Mouse (Mus musculus) cerebellum, postnatal 10 days (tissue): ENCODE measurements at regions not wholly inside any gene's neighbourhood (a gene's known extent, or its start where the extent isn't known, plus 50 kb on each side); places are given as distances from the start of the nearest gene placed in this dataset.
A peak's percentile ranks its signal among the peaks of the same experiment; 100 is the strongest.

ENCODE experiments used
- DNase-seq, 2 experiments: peaks; one replicate each; pipeline ENCODE4 v3.0.0; 2021; ENCODE audit warnings: mixed read lengths in 2 of 2

DNA sequence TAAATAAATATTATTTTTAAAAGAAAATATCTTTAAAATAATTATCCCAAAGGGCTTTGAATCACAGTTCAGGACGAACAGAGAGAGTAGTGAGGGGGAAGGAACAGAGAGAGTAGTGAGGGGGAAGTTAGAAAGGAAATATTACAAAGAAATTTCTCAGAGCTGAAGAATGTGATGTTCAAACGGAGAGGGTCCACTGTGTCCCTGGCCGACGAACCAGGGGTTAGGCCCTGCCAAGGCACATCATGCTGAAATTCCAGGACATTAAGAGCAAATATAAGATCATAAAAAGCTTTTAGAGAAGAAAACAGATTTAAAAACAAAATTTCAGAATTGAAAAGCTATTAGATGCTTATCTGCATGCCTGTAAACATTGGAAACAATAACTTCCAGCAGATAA lies 61.6 kb downstream of the Skor1 start:
- DNase-seq = no peak

DNA sequence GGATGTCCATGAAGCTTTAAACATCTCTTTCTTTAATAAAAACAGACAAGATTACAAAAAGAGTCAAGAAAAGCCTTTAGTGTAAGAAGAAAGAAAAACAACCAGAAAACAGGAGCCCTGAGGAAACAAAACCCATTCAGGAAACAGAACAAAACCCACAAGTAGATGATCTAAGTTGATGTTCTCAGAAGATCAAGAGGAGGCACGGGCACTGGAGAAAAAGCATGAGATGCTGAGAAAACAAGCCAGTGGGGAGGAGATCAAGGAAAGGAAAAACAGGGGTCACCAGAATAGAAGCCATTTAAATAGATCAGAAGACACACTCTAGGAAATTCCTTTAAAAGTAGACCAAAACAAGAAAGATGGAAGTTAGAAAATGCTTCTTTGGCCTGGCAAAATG lies 62.1 kb downstream of the Skor1 start:
- DNase-seq = no peak

DNA sequence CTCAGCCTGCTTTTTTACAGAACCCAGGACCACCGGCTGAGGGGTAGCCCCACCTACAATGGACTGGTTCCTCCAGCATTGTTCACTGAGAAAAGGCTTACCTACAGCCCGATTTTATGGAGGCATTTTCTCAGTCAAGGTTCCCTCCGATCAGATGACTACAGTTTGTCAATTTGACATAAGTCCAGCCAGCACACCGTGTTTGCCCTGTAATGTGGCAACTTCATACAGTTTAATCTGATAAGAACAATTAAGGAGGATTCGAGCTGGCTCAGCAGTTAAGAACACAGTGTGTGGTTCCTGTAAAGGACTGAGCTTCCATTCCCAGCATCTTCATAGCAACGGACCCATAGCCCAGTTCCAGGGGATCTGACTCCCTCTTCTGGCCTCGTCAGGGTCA lies 65.9 kb downstream of the Skor1 start:
- DNase-seq = no peak

DNA sequence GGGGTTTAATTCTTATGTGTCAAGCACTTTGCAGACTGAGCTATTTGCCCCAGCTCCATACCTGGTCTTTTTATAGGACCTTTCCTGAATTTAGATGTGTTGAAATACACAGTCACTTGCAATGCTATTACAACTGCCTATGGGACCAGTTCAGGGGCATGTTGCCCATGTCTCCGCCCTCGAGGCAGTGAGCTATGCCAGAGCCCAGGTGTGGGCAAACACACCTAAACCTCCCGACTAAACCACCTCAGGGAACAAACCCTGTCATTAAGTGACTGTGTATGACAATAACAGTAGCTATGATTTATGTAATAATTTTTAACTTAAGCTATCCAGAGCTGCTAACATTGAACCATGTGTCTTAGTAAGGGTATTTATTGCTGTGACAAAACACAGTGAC lies 66.5 kb downstream of the Skor1 start:
- DNase-seq = no peak

DNA sequence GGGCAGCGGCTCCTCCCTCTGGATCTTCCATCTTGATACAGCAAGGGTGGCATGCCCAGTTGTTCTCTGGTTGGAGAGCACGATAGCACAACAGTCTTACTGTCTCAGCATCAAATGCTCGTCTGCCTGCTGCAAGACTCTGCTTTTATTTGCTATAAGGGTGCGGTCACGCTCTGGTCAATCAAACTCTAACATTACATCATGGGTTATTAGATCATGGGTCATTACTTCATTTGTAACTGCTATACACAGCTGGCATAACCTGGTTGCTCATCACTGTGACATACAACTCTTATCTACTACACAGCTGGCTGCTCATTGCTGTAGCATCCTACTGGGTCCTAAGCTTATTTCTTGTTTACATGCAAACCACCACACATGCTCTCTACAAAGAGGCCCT lies 68.4 kb downstream of the Skor1 start:
- DNase-seq = no peak

DNA sequence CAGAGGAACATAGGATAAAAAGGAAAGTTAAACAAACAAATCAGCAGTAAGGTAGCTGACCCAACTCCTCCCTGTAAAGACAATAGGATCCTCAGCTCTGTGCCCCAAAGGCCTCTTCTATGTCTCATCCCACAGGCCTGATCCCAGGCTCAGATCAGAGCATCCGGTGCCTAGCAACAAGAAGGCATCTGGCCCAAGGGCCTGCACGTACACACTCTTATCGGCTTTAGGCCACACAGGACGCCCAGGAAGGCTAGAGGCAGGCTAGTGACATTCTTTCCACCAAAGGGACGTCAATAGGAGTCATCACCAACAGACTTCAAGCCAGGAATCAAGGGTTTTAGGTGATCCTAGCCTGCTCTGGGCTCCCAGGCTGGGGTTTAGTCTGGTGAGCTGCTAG lies 73.5 kb downstream of the Skor1 start:
- DNase-seq = no peak

DNA sequence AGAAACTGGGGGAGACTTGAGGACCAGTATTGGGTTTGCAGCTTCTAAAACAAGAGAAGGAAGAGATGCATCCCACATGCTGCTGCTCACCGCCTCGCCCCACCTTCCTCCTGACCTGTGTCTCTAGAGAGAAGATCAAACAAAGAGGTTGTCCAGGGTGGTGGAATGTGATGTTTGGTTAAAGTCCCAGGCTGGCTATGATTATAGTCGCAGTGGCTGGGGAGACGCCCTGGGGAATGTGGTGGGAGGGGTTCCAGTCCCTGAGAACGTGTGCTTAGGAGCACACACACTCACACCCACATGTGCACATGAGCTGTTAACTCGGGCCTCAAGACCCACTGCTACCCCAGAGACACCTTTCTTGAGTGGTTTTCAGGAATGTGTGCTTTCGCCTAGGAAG lies 74.0 kb downstream of the Skor1 start:
- DNase-seq = no peak

DNA sequence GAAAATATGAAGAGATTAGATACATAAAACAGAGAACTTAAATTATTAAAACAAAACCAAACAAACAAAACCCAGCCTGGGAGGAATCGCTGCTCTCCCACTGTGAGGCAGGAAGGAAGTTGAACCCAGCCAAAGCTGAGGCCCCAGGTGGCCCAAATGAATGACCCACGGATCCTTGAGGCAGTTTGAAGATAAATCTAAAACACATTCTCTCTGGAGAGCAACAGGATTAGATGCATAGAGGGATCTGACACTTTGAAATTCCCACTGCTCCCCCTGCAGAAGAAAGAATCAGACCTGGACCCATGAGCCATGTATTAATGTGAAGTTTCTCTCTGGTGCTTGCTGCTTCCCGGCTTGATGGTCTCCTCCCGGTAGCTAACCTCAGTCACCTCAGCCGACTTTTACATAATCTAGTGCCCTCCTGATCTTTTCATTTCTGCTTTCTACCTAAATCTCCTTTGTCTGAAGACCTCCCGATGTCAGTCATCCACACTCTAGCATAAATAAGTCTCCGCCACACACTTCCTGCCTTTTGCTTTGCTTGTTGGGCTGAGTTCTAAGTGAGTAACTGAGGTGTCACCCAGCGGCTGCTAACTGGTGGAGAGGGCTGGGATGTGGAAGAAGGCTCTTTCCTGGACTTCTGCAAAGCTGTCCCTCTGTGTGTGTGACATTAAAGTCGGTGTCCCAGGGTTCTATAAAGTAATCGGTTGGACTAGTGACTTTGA lies 74.6 kb downstream of the Skor1 start:
- DNase-seq = no peak

DNA sequence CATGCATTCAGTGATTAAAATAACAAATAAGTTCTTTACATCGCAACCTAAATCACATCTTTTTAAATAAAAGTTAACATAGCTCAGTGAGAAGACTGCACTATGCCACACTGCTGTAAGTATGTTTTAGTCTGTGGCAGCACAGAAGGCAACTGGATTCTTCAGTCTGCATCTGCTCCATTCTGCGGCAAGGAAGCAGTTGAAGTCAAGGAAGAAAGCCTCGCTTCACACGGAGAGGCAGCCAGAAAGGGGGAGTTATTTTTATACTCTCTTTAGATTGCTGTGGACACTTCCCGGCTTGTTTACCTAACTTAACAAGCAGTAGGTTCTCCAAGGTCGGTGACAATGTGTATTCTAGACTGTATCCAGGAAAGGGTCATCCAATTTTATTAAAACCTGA lies 77.7 kb downstream of the Skor1 start:
- DNase-seq = no peak

DNA sequence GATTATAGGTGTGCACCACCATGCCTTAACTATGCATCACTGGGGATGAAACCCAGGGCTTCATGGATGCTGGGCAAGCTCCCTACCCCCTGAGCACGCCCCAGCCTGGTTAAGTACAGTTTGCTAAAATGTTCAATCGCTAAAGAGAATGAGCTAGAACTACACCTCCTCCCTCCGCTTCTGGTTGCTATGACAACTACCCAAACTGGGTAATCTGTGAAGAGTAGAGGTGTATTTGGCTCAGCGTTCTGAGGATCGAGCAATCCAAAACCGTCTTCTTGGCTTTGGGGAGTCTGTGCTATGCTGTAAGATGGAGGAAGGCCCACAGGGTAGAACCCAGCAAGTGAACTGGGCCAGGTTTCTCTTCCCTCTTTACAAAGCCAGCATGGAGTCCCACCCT lies 78.8 kb downstream of the Skor1 start:
- no peak for DNase-seq

DNA sequence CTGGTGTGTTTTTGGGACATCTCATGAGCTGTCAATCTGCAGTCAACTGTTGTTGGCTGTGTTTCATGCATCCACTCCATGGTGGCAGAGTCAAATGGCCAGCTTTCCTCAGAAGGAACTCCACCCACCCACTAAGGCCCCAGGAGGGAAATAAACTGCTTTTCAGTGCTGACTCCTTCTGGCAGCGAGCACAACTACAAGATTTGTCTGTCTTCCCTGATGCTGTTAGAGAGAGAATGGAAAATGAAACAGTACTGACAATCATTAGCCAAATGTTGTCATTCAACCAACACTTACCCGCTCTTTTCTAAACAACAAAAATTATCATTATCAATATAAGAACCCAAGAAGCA lies 79.3 kb upstream of the Pias1 start:
- DNase-seq = no peak

DNA sequence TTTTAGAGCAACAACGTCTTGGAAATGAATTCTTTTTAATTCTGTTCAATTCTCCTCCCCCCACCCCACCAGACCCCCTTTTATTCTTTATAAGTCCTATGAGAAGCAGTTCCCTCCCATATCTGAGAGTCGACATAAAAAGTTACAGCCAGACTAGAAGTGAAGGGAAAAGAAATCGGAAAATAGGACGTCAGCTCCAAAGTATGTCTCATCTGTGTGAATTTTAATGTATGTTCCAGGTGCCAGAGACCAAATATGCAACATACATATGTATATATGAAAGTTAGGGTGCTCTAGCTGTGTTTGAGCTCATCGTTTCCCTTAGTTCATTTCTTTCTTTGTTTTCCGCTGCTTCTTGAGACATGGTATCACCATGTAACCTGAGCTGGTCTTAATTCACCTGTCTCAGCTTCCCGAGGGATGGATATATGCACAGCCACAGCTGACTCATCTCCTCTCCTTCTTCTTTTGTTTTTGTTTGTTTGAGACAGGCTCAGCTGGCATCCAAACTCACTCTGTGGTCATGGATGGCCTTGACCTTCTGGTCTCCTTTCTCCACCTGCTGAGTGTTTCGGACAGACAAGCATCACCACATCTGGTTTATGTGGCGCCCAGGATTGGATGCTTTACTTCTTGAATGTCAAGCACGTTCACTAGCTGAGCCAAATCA lies 78.8 kb upstream of the Pias1 start:
- DNase-seq = no peak

DNA sequence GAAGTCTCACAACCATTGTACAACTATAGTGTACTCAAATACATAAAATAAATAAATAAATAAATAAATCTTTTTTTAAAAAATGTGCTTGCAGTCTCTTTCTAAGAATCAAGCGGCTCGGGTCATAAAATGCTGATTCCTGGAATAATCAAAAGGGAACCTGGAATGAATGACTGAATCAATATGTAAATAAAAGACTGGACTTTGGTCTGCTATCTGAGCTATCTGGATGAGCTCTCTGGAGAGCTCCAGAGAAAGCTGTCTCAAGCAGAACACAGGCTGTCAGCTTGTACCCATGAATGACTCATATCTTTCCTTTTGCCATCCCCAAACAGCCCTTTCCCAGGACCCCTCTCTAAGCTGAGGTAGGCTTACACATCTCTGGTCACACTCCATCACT lies 75.8 kb upstream of the Pias1 start:
- no peak for DNase-seq

DNA sequence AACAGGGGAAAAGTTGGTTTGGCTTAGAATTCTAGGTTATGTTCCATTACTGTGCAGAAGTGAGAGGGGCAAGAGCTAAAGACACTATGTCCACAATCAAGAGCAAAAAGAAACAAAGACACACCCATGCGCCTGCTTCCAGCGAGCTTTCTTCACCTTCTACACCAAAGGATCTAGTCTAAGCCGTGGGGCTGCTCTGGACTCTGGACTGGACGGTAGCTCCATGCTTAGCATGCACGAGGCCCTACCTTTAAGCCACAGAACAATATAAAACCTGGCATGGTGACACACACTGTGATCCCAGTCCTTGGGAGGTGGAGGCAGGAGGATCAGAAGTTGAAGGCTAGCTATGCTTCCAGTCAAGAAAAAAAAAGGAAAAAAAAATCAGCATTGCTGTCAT lies 73.0 kb upstream of the Pias1 start:
- DNase-seq = no peak

DNA sequence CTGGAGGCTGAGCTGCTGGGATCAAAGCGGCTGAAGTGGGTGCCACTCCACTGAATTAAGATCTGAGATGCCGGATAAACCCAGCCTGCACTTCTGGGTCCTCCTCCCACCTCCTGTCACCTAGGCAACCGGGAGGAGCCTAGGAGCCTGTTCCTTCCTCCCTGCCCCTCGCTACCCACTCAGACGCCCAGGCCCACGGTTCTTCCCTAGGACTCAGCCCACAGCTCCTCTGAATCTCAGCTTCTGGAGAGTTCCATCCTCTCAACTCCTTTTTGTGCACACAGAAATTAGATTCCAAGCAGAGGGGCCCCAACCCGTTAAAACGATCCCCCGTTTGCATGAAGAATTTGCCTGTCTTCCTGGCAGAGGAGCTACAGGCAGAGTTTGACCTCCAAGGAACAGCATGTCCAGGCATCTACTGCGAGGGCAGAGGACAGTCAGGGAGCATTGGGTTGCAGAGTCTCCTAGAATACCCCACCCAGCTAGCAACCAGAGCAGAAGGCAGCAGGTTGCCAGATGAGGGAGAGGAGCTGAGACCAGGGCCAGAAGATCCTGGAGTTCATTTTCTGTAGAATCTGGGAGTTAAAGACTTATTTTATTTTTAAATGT lies 71.6 kb upstream of the Pias1 start:
- peak; percentile 70 to 80 for DNase-seq

DNA sequence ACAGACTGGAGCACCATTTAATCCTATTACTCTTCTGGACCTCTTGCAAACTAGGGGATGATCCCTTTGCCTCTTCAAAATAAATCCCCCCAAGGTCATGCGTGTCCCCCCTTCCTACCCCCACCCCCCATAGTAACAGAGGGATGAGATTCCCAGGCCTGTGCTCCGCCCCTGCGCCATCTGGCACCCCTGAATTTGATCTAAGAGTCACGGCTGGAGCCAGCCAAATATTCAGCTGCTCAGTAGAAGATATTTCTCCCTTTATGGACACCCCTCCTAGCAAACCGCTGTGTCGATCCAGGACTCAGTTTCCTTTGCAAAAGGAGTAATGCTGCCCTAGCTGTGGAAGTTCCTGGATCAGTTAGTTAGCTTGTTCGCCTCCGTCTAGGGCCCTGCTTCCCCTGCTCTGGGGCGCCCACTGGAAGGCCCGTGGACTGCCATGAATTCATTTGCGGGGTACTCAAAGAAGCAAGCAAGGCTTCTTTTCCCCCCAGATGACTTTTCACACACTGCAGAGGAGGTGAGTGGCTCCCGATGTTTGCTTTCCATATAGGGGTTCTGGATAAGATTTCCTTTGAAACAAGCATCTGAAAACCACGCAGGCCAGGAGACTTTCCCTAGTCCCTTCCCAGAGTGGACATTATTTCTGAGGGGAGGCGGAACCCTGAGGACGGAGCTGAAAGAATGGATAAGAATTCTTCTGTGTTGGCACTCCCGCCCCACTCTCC lies 70.9 kb upstream of the Pias1 start:
- peak; percentile 70 to 79 for DNase-seq

DNA sequence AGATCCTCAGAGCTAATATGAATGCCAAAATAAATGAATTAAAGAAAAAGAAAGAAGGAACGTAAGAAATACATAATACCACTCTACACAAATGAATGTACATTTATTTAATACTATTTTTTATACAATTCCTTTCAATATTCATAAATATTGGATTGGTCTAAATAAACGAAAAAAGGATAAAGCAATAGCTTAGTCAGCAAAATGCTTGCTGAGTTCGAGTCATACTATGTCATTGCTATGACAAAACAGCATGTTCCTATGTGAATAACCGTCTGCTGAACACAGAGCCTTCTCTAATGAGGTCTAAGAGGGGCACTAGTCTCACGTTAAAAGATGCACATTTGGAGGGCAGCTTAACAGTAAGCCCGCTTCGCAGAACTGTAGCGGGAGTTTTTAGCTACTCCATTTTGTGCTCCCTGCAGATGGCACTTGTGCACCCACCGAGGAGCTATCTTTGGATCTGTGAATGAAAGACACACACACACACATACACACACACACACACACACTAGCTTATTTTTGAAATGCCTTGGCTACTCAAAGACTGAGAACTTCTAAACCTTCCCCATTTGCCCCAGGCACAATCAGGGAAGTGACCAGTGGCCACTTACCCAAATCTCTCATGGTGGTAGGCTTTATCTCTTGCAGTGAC lies 69.1 kb upstream of the Pias1 start:
- DNase-seq = no peak

DNA sequence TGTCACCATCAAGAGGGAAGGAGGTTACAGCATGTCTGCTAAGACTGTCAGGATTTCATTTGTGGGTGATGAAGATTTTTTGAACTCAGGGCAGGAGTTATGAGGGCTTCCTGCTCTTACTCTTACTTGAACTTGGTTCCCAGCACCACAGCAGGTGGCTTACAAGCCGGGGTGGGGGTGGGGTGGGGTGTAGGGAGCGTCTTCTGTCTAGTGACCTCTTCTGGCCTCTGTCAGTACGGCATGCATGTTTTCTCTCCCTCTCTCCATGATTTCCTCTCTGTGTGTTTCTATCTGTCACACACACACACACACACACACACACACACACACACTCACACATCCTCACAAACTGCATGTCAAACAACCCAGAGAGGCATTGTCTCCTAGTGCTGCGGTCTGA lies 64.5 kb upstream of the Pias1 start:
- peak; percentile 17 to 25 for DNase-seq

DNA sequence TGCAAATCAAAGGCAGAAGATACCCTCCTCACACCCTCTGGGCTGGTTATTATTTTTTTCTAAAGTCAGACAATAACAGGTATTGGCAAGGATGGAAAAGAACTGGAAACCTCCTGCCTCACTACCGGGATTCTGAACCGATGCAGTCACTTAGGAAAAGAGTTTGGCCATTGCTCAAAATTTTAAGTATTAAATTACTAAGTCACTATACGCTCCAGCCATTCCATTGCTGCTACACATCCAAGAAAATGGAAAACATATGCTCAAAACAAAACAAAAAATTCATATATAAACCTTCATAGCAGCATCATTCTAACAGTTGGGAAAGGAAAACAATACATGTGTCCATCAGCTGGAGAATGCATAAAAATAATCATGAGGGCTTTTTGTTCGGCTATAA lies 63.9 kb upstream of the Pias1 start:
- DNase-seq = no peak

DNA sequence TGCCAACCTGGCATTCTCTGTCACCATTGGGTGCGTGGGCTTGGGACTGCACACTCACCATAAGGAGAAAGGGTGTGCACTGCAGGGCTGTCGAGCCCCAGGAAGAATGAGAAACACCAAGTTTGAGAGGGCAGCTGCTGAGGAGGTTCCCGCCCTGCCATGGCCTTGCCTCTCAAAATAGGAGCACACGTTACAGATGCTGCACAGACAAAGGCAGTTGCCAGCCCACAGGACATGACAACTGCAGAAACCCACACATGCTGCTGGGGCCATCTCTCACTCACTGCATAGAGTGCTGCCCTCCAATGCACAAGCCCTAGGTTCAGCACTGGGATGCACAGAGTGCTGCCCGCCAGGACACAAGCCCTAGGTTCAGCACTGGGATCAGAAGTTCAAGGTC lies 61.6 kb upstream of the Pias1 start:
- DNase-seq = no peak

DNA sequence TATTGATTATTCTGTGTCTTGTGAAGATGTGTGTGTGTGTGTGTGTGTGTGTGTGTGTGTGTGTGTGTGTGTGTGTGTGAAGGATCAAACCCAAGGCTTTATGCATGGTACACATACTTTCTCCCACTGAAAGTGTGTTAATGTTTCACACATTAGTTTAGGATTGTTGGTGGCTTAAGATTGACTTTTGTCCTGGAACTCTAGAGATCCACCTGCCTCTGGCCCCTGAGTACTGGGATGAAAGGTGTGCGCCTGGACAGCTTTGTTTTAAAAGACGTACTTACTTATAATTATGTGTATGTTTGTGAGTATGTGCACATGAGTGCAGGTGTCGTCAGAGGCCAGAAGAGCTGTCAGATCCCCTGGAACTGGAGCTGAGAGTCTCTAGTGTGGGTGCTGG lies 59.3 kb upstream of the Pias1 start:
- DNase-seq = no peak

DNA sequence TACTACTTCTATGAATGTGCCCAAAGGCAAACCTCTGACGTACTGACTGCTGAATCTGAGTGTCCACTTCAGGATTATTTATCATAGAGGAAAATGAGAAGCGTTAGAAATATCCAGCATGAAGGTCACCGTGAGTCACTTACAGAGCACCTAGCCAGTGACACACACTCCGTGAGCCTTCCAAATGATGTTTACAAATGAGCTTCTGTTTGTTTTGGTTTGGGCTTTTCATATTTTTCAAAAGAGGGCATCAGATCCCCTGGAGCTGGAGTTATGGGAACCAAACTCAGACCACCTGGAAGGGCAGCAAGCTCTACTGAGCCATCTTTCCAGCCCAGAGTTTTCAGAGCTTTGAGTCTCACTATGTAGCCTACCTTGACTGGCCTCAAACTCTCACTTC lies 57.8 kb upstream of the Pias1 start:
- DNase-seq = no peak

DNA sequence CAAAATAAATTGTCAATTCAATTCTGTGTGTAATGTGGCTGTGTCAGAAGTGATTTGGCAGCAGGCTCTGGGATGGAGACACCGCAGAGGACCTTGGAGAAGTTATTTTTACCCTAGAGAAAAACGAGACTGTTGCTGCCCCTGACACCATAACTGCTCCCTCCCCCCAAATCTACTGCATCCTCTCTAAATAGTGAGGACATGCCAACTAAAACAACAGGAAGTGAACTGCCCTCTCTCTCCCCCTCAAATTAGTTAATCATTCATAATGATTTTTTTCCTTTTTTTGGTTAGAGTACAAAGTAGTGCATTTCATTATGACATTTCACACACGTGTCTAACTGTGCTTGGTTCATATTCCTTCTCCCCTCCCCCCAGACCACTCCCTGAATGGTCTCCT lies 55.6 kb upstream of the Pias1 start:
- no peak for DNase-seq
